Mouse (Mus musculus) mature B cell (primary cell): ENCODE measurements around the gene Slc26a3.

Experiments used
- in situ Hi-C: fragments of 300-500 bp; cut with MboI; formaldehyde crosslinking; loops from 2 replicates; pipeline ENCODE4 v1.14.3; 2019

The Slc26a3 gene

DNA sequence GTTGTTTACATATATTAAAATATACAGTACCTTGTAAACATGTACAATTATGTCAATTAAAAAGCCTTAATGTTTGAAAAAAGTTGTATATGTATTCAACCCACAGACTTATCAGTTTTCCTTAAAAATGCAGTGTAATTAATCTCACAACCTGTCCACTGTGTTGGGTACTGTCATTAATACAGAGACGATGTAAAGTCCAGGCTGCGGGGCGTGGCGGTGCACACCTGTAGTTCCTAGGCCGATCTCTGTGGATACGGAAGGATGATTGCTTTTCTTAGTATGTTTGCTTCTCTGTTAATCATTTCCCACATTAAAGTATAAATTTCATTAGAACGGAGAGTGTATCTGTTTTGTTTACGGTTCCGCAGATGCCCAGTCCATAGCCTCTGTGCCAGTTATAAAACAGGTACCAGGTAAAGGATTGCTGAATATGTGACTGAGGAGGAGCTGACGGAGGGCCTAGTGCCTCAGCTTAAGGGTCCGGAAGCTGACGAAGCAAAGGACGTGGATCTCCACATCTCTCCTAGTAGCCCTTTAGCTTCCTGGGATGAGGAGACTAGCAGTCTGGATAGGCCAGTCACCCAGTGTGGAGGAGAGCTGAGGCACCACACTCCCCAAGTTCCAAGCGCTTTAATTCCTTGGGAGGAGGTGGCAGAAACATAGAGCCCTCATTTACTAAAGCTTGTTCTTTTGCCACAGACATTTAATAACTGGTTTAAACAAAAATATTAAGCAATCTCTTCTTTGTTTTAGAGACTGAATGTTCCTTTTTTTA, 122.2 kb downstream of the Slc26a3 start:
- in situ Hi-C loops = loop anchor here (25.0 kb wide), 1 partner anchor 424 kb away; no protein-coding TSS in a partner anchor

DNA sequence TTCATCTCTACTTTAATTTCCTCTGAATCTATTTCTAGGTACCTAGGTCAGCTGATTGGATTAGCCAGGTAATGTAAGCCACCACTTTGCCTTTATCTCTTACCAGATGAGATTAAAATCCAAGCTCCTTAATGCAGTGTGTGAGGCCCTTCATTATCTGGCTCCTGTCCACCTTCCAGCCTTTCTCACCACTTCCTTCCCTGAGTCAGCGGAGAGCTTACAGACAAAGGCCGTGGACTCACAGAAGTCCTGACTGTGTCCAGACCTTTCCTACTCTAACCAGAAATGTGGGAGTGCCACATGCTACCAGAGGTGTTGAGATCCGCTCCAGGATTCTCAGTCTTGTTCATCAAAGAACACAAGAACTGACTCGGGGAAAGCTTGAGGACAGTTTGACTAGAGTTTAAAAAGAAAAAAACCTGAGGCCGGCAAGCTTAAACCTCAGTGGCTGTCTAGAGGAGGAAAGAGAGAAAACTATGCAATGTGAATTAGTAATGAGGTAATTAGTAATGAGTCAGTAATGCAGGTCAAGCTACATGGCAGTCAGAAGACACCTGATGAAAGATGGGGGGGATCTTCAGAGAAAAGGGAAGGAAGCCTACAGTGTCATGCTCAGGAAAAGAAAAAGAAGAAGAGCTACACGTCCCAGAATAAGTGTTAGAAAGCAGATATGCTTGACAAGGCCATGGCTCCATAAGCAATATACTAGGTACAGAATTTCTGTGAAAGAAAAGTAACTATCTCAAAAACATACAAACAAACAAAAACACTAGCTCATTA, 123.2 kb downstream of the Slc26a3 start:
- in situ Hi-C loops = loop anchor here (25.0 kb wide), 1 partner anchor 423 kb away; no protein-coding TSS in a partner anchor

DNA sequence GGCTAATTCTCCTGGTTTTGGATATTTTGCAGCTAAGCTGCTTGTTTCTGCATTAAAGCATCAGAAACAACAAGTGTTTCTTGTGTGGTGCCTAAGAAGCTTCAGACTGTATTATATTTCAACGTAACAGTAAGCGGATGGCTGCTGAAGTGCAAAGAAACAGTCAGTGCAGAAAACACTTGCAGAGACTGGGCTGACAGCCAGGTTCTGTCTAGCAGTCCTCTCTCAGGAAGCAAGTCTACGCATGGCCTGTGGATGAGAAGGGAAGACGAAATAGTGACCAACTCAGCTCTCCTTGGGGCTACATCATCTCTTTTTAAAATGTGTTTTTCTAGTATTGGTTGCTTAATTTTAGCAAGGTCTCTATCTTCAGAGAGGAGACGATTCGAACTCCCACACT, 129.4 kb downstream of the Slc26a3 start:
- in situ Hi-C loops = loop anchor here (25.0 kb wide), 1 partner anchor 417 kb away; no protein-coding TSS in a partner anchor

DNA sequence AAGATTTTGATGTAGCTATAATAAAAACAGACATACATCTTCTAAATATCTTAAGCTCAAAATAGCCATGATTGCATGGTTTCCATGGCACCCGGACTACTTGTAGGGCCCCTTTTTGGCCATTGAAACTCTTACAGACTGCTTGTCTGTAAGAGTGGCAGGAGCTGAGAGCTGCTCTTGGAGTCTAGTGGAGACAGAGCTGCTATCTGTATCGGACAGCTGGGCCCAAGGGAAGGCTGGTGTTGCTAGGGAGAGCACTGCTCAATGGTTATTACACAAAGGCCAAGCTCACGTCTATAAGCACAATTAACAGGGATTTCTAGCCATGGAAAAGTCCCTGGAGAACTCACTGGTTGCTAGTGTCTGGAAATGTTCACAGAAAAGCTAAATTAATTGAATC, 130.7 kb downstream of the Slc26a3 start:
- in situ Hi-C loops = loop anchor here (25.0 kb wide), 1 partner anchor 416 kb away; no protein-coding TSS in a partner anchor
